Mouse (Mus musculus) adrenal gland, postnatal 25 days (tissue): ENCODE measurements at regions not wholly inside any gene's neighbourhood (a gene's known extent, or its start where the extent isn't known, plus 50 kb on each side); places are given as distances from the start of the nearest gene placed in this dataset.
A peak's percentile ranks its signal among the peaks of the same experiment; 100 is the strongest.

Experiments used
- DNase-seq: peaks from one replicate; pipeline ENCODE4 v3.0.0; 2021; ENCODE audit warnings: mixed read lengths

GRCm38 (mm10) chr14:80901346-80901745, 917.5 kb downstream of the Olfm4 start:
- no peak for DNase-seq

GRCm38 (mm10) chr14:80901759-80902163, 917.9 kb downstream of the Olfm4 start:
- no peak for DNase-seq

GRCm38 (mm10) chr14:80916031-80916430, 932.1 kb downstream of the Olfm4 start:
- DNase-seq, result no peak

GRCm38 (mm10) chr14:80923732-80924131, 939.9 kb downstream of the Olfm4 start:
- DNase-seq, result no peak

GRCm38 (mm10) chr14:80959966-80960365, 976.1 kb downstream of the Olfm4 start:
- no peak for DNase-seq

GRCm38 (mm10) chr14:80975795-80976194, 991.9 kb downstream of the Olfm4 start:
- DNase-seq, result no peak

- DNase-seq, result no peak
These were observed 992.8 kb downstream of the Olfm4 start for GRCm38 (mm10) chr14:80976662-80977061.

GRCm38 (mm10) chr14:80979475-80979874, 995.6 kb downstream of the Olfm4 start:
- DNase-seq, result peak; percentile 13

- no peak for DNase-seq
These were observed 1006.3 kb downstream of the Olfm4 start for GRCm38 (mm10) chr14:80990192-80990591.

GRCm38 (mm10) chr14:80990679-80991286, 1006.9 kb downstream of the Olfm4 start:
- DNase-seq, result no peak

- no peak for DNase-seq
These were observed 1015.1 kb downstream of the Olfm4 start for GRCm38 (mm10) chr14:80999030-80999429.

- no peak for DNase-seq
These were observed 1029.3 kb downstream of the Olfm4 start for GRCm38 (mm10) chr14:81013208-81013607.

- DNase-seq, result no peak
These were observed 1047.6 kb downstream of the Olfm4 start for GRCm38 (mm10) chr14:81031475-81031874.

- no peak for DNase-seq
These were observed 1053.8 kb downstream of the Olfm4 start for GRCm38 (mm10) chr14:81037635-81038034.

- DNase-seq, result no peak
These were observed 1054.2 kb downstream of the Olfm4 start for GRCm38 (mm10) chr14:81038045-81038444.
